Comparison of ENCODE assay signal across 12 mouse cellular contexts in the genomic region with DNA sequence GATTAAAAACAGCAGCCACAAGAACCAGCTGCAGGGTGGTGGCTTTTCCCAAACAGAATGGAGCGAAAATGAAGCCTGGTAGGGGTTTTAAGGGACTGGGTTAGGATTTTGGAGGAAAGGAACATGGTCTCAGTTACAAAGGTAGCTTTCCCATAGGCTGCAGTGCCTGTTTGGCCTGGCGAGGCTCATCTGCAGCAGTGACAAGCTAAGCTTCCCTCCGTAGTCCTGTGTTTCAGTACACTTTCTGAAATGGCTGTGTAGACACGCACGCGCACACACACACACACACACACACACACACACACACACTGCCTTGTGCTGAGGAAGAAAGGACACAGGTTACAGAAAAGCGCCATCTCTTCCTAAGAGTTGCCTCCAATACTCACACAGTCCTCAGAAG.
"Had no signal": no experiment of that assay in that cellular context is flagged by ENCODE, and none has a peak within 500 bp of the region (broad histone marks: within the 10 kb centered on the region; RNA-seq: fewer than 3 reads in every experiment).

No protein-coding gene starts in this region.

- H3K9ac ChIP-seq: limb, embryonic 13.5 days; lung, embryonic 15.5 days; midbrain, embryonic 15.5 days; neural tube, embryonic 12.5 days had no signal

- H3K9me3 ChIP-seq: limb, embryonic 13.5 days; lung, embryonic 15.5 days; megakaryocyte, embryonic 14.5 days; midbrain, embryonic 15.5 days; neural tube, embryonic 12.5 days had no signal

- H3K4me2 ChIP-seq: limb, embryonic 13.5 days; lung, embryonic 15.5 days; midbrain, embryonic 11.5 days; midbrain, embryonic 15.5 days; neural tube, embryonic 12.5 days had no signal

- DNase-seq: kidney, adult 8-10 months; kidney, postnatal 25 days; lung, postnatal 14 days; thymus, postnatal 4 days had no signal

- ATAC-seq: midbrain, embryonic 15.5 days had no signal

- H3K4me3 ChIP-seq: limb, embryonic 13.5 days; lung, embryonic 15.5 days; megakaryocyte, embryonic 14.5 days; midbrain, embryonic 15.5 days; neural tube, embryonic 12.5 days had no signal

- H3K27me3 ChIP-seq: limb, embryonic 13.5 days; lung, embryonic 15.5 days; megakaryocyte, embryonic 14.5 days; midbrain, embryonic 15.5 days; neural tube, embryonic 12.5 days had no signal

- H3K27ac ChIP-seq: limb, embryonic 13.5 days; lung, embryonic 15.5 days; macrophage; midbrain, embryonic 15.5 days; neural tube, embryonic 12.5 days; stomach, postnatal 0 days had no signal
